Mouse (Mus musculus) small intestine, adult 2 months (tissue): ENCODE data around the gene Wdr5b.

Source experiments
- CTCF ChIP-seq: fragments of 200-500 bp; IDR thresholded peaks from 2 replicates; pipeline ENCODE4 v1.5.1; 2012; ENCODE audit warnings: low read depth, mild to moderate bottlenecking, control low read depth, inconsistent platforms, low read length, moderate library complexity, mixed read lengths; ENCODE audit not compliant: insufficient replicate concordance, insufficient read length; ENCODE audit errors: extremely low read depth
- POLR2A ChIP-seq: fragments of 200-500 bp; IDR thresholded peaks from 2 replicates; pipeline ENCODE4 v1.6.1; 2012; ENCODE audit warnings: low read depth, mild to moderate bottlenecking, control low read depth, inconsistent platforms, low read length, moderate library complexity

DNA sequence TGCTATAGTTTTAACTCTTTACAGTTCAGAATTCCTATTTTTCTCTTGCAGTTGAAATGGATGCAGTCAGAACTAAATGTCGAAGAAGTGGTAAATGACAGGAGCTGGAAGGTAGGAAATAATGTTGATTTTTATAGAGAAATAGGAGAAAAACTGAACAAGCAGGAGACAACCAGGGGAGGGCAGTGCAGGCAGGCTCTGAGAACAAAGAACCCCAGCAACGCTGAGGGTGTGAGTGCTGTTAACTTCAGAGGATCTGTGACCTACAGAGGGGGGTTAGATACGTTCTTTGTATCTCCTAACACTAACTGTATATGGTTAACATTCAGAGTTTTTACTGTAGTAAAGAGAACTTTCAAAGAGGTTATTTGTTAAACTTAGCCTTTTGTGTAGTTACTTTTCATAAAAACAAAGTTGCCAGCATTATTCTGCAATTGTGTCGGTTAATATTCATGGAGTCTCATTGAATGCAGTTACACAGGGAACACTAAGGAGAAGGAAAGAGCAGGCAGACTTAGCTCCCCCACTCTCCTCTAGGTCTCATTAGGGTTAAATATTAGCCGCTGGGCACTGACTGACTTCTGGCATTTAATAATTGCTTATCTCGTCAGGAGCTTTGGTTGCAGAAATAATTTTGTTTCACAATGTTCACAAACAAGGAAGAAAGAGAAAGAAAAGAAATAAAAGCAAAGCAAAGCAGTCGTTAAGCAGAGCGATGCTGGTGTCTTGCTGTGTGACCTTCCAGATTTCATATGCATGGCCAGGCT, 49.0 kb downstream of the Wdr5b start:
- TF ChIP-seq CTCF: peak; percentile 10; the same call in 1 of the 2 replicates
- no peak for TF ChIP-seq POLR2A
